Mouse (Mus musculus) kidney, postnatal 4 days (tissue): ENCODE measurements around the gene Elac2.
A peak's percentile ranks its signal among the peaks of the same experiment; 100 is the strongest.

Experiments
- DNase-seq, 2 experiments: peaks; one replicate each; pipeline ENCODE4 v3.0.0; 2021; ENCODE audit warnings: mixed read lengths in 2 of 2

Gene Elac2

GRCm38 (mm10) chr11:65028049-65028448, 49.2 kb downstream of the Elac2 start:
- DNase-seq: no peak

- no peak for DNase-seq
These were observed 51.4 kb downstream of the Elac2 start for GRCm38 (mm10) chr11:65030201-65030600.

- DNase-seq: no peak
These were observed 53.4 kb downstream of the Elac2 start for GRCm38 (mm10) chr11:65032221-65032620.

- DNase-seq: no peak
These were observed 60.2 kb downstream of the Elac2 start for GRCm38 (mm10) chr11:65038996-65039395.

- DNase-seq: peak in 1 of 2 experiments; percentile 12
These were observed 60.8 kb downstream of the Elac2 start for GRCm38 (mm10) chr11:65039517-65040095.

GRCm38 (mm10) chr11:65040556-65040955, 61.7 kb downstream of the Elac2 start:
- DNase-seq: no peak

- no peak for DNase-seq
These were observed 70.3 kb downstream of the Elac2 start for GRCm38 (mm10) chr11:65049090-65049489.

GRCm38 (mm10) chr11:65050819-65051218, 72.0 kb downstream of the Elac2 start:
- DNase-seq: no peak
